Mouse (Mus musculus) embryonic facial prominence, embryonic 14.5 days (tissue): ENCODE results near the gene Exoc2. TPM values are rescaled to one million over a fixed set of nuclear protein-coding genes. Genes with fewer than 3 reads are reported as not detected.

Source experiments
- ATAC-seq: fragments of 200-750 bp; cut with Nextera tagmentation; 2 replicates; pipeline ENCODE4 v1.8.0; 2017; ENCODE audit warnings: low read depth, moderate number of reproducible peaks, moderate TSS enrichment
- DNase-seq: peaks from one replicate; pipeline ENCODE4 v3.0.0-alpha.2; 2015; ENCODE audit warnings: low spot score
- H3K27ac ChIP-seq: fragments of 300-500 bp; sonication (generic); replicated peaks from 2 replicates; pipeline ENCODE4 v1.5.1; 2014; ENCODE audit warnings: low read depth, mild to moderate bottlenecking, low read length, moderate library complexity
- H3K27me3 ChIP-seq: fragments of 300-500 bp; sonication (generic); replicated peaks from 2 replicates; pipeline ENCODE4 v1.6.1; 2014; ENCODE audit warnings: low read length; ENCODE audit not compliant: control insufficient read depth, insufficient read depth
- H3K36me3 ChIP-seq: fragments of 300-500 bp; sonication (generic); 2 replicates; pipeline ENCODE4 v1.6.1; 2014; ENCODE audit warnings: low read length, mixed read lengths; ENCODE audit not compliant: control insufficient read depth, insufficient read depth
- H3K4me1 ChIP-seq: fragments of 300-500 bp; sonication (generic); 2 replicates; pipeline ENCODE4 v1.6.1; 2014; ENCODE audit warnings: antibody characterized with exemption, low read length; ENCODE audit not compliant: control insufficient read depth, insufficient read depth
- H3K4me2 ChIP-seq: fragments of 300-500 bp; sonication (generic); 2 replicates; pipeline ENCODE4 v1.6.1; 2014; ENCODE audit warnings: low read depth, mild to moderate bottlenecking, low read length, moderate library complexity, mixed read lengths
- H3K4me3 ChIP-seq: fragments of 300-500 bp; sonication (generic); 2 replicates; pipeline ENCODE4 v1.5.1; 2014; ENCODE audit warnings: low read depth, mild to moderate bottlenecking, low read length
- H3K9ac ChIP-seq: fragments of 300-500 bp; sonication (generic); 2 replicates; pipeline ENCODE4 v1.6.1; 2014; ENCODE audit warnings: low read depth, mild to moderate bottlenecking, low read length, moderate library complexity, mixed read lengths
- H3K9me3 ChIP-seq: fragments of 300-500 bp; sonication (generic); 2 replicates; pipeline ENCODE4 v1.6.1; 2016; ENCODE audit warnings: low read length; ENCODE audit not compliant: control insufficient read depth
- WGBS: fragments of 180-500 bp; shearing (Covaris S2); extraction: QIAGEN DNeasy Blood & Tissue Kit; methylation state at CpG from one replicate; pipeline ENCODE4 v1.1.7; 2014; 5-methylcytosine and 5-hydroxymethylcytosine counted together
- polyA plus RNA-seq: library from polyadenylated mRNA; unstranded; fragments of >200 nt; fragmentation: Nextera tagmentation; extraction: Ambion mirVana; gene quantifications from 2 replicates; pipeline ENCODE4 v1.2.1, GENCODE M21; 2014

The Exoc2 gene
- polyA plus RNA-seq, result 26.8 and 32.8 TPM in 2 replicates

- under 1% methylated on average over 40 of the region's 54 CpGs for WGBS
- Histone ChIP-seq H3K4me3 (peak within 1 kb of the TSS; percentile 77), H3K27me3 (no peaks in the 10 kb centered on the region), H3K9ac (peak within 1 kb of the TSS; percentile 91), H3K27ac (peak within 1 kb of the TSS; percentile 84), H3K36me3 (no peaks in the 10 kb centered on the region), H3K4me1 (peaks cover 9% of the 10 kb centered on the region; the same call in 1 of the 2 replicates), H3K4me2 (peak within 1 kb of the TSS; percentile 56), H3K9me3 (no peaks in the 10 kb centered on the region)
- peak; percentile 91 for DNase-seq
- ATAC-seq, result peak; percentile 98
These were observed at the start of gene Exoc2, which contains the start of gene Gm5447 for GRCm38 (mm10) chr13:30973501-30974246. Gene Exoc2 (minus strand): TSS chr13:30974093. Gene Gm5447 (plus strand): TSS chr13:30974204.

- no peak overlapping the region for H3K4me2 ChIP-seq
These were observed 49.8 kb upstream of the Exoc2 start for GRCm38 (mm10) chr13:31023664-31024063.

GRCm38 (mm10) chr13:31021927-31022326, 48.0 kb upstream of the Exoc2 start:
- Histone ChIP-seq H3K36me3 (no peaks in the 10 kb centered on the region), H3K4me2 (peak overlapping the region; percentile 6; the same call in 1 of the 2 replicates), H3K4me3 (no peak overlapping the region), H3K27ac (no peak overlapping the region), H3K4me1 (peaks cover 11% of the 10 kb centered on the region; the same call in 1 of the 2 replicates), H3K9me3 (no peaks in the 10 kb centered on the region), H3K27me3 (no peaks in the 10 kb centered on the region), H3K9ac (no peak overlapping the region)
- ATAC-seq, result no peak
- DNase-seq, result peak; percentile 54
- WGBS, result 21% methylated on average over 6 of the region's 6 CpGs

More at GRCm38 (mm10) chr13:31023664-31024063, 49.8 kb upstream of the Exoc2 start:
- Histone ChIP-seq H3K27ac (no peak overlapping the region), H3K4me3 (no peak overlapping the region), H3K4me1 (peaks cover 11% of the 10 kb centered on the region; the same call in 1 of the 2 replicates), H3K27me3 (no peaks in the 10 kb centered on the region), H3K36me3 (no peaks in the 10 kb centered on the region), H3K9me3 (no peaks in the 10 kb centered on the region), H3K9ac (no peak overlapping the region)
- DNase-seq (no peak), ATAC-seq (no peak)
- WGBS, result 57% methylated on average over 3 of the region's 3 CpGs

- peak overlapping the region; percentile 6; the same call in 1 of the 2 replicates for H3K4me2 ChIP-seq
- peaks cover 11% of the 10 kb centered on the region; the same call in 1 of the 2 replicates for H3K4me1 ChIP-seq
- H3K9ac ChIP-seq, result no peak overlapping the region
- H3K27me3 ChIP-seq, result no peaks in the 10 kb centered on the region
- ATAC-seq, result no peak
- H3K4me3 ChIP-seq, result no peak overlapping the region
- H3K36me3 ChIP-seq, result no peaks in the 10 kb centered on the region
- H3K27ac ChIP-seq, result no peak overlapping the region; the same call in 1 of the 2 replicates
- DNase-seq, result no peak
- H3K9me3 ChIP-seq, result no peaks in the 10 kb centered on the region
- WGBS, result 25% methylated on average over 4 of the region's 4 CpGs
These were observed 47.6 kb upstream of the Exoc2 start for GRCm38 (mm10) chr13:31021514-31021913.

- H3K9ac ChIP-seq, result no peak overlapping the region
- no peak overlapping the region for H3K4me3 ChIP-seq
- no peak overlapping the region for H3K4me2 ChIP-seq
- no peaks in the 10 kb centered on the region for H3K9me3 ChIP-seq
- DNase-seq (no peak), ATAC-seq (no peak)
- no peaks in the 10 kb centered on the region for H3K36me3 ChIP-seq
- H3K27ac ChIP-seq, result no peak overlapping the region
- peaks cover 11% of the 10 kb centered on the region; the same call in 1 of the 2 replicates for H3K4me1 ChIP-seq
- no peaks in the 10 kb centered on the region for H3K27me3 ChIP-seq
- 80% methylated on average over 3 of the region's 3 CpGs for WGBS
These were observed 43.7 kb upstream of the Exoc2 start for GRCm38 (mm10) chr13:31017545-31017944.

GRCm38 (mm10) chr13:31004995-31005394, 31.1 kb upstream of the Exoc2 start:
- Histone ChIP-seq H3K4me3 (no peak overlapping the region), H3K27ac (no peak overlapping the region), H3K9ac (no peak overlapping the region), H3K4me2 (peak overlapping the region; percentile 24; the same call in 1 of the 2 replicates), H3K36me3 (no peaks in the 10 kb centered on the region), H3K4me1 (peaks cover 6% of the 10 kb centered on the region), H3K27me3 (no peaks in the 10 kb centered on the region), H3K9me3 (no peaks in the 10 kb centered on the region)
- ATAC-seq (no peak), DNase-seq (no peak)
- 57% methylated on average over 4 of the region's 4 CpGs for WGBS

GRCm38 (mm10) chr13:31004458-31004857, 30.6 kb upstream of the Exoc2 start:
- 21% methylated on average over 12 of the region's 12 CpGs for WGBS
- H3K4me1 ChIP-seq, result peaks cover 6% of the 10 kb centered on the region
- H3K36me3 ChIP-seq, result no peaks in the 10 kb centered on the region
- H3K4me3 ChIP-seq, result no peak overlapping the region
- peak overlapping the region; percentile 24 for H3K4me2 ChIP-seq
- no peak overlapping the region for H3K27ac ChIP-seq
- H3K27me3 ChIP-seq, result no peaks in the 10 kb centered on the region
- H3K9me3 ChIP-seq, result no peaks in the 10 kb centered on the region
- no peak overlapping the region for H3K9ac ChIP-seq
- DNase-seq (no peak), ATAC-seq (no peak)

- no peaks in the 10 kb centered on the region for H3K27me3 ChIP-seq
- 85% methylated on average over 6 of the region's 6 CpGs for WGBS
- no peak overlapping the region for H3K27ac ChIP-seq
These were observed 25.9 kb upstream of the Exoc2 start for GRCm38 (mm10) chr13:30999799-31000198.

More at GRCm38 (mm10) chr13:30999799-31000198, 25.9 kb upstream of the Exoc2 start:
- Histone ChIP-seq H3K4me2 (no peak overlapping the region), H3K9ac (no peak overlapping the region), H3K4me3 (no peak overlapping the region), H3K4me1 (peaks cover 5% of the 10 kb centered on the region), H3K9me3 (no peaks in the 10 kb centered on the region), H3K36me3 (no peaks in the 10 kb centered on the region)
- DNase-seq (no peak), ATAC-seq (no peak)
